Mouse (Mus musculus) kidney, adult 2 months (tissue): ENCODE results near the gene Gm20716. TPM values are rescaled to one million over a fixed set of nuclear protein-coding genes. Genes with fewer than 3 reads are reported as not detected.
A peak's percentile ranks its signal among the peaks of the same experiment; 100 is the strongest.

Experiments used
- DNase-seq: peaks from one replicate; pipeline ENCODE4 v3.0.0; 2021
- H3K27ac ChIP-seq: fragments of 200-500 bp; 2 replicates; pipeline ENCODE4 v1.5.1; 2012; ENCODE audit warnings: low read depth, low read length, control low read depth, inconsistent platforms; ENCODE audit not compliant: insufficient read depth
- H3K27me3 ChIP-seq: fragments of 200-500 bp; replicated peaks from 2 replicates; pipeline ENCODE4 v1.6.1; 2012; ENCODE audit warnings: mild to moderate bottlenecking, moderate library complexity, low read length, inconsistent platforms; ENCODE audit not compliant: control insufficient read depth, insufficient read depth
- H3K36me3 ChIP-seq: fragments of 200-500 bp; 2 replicates; pipeline ENCODE4 v1.6.1; 2012; ENCODE audit warnings: mild to moderate bottlenecking, moderate library complexity, low read length, inconsistent platforms; ENCODE audit not compliant: control insufficient read depth, insufficient read depth
- H3K4me1 ChIP-seq: fragments of 200-500 bp; 2 replicates; pipeline ENCODE4 v1.6.1; 2011; ENCODE audit warnings: low read length; ENCODE audit not compliant: control insufficient read depth, insufficient read depth
- H3K4me3 ChIP-seq: fragments of 200-500 bp; 2 replicates; pipeline ENCODE4 v1.5.1; 2011; ENCODE audit warnings: mild to moderate bottlenecking, low read depth, low read length, control low read depth; ENCODE audit not compliant: insufficient read depth
- CTCF ChIP-seq: fragments of 200-500 bp; conservative IDR thresholded peaks from 2 replicates; pipeline ENCODE4 v1.5.1; 2011; ENCODE audit warnings: low read depth, mild to moderate bottlenecking, control low read depth, low read length, moderate library complexity, mixed read lengths; ENCODE audit not compliant: insufficient read depth, insufficient read length
- POLR2A ChIP-seq: fragments of 200-500 bp; IDR thresholded peaks from one replicate; pipeline ENCODE4 v1.6.1; 2011; ENCODE audit warnings: low read depth, low read length, control low read depth
- WGBS: fragments of 180-500 bp; shearing (Covaris S2); methylation state at CpG from one replicate; pipeline ENCODE4 v1.1.7; 2018; 5-methylcytosine and 5-hydroxymethylcytosine counted together
- polyA plus RNA-seq: library from polyadenylated mRNA; depleted of rRNA; stranded (reverse); fragments of >200 nt; gene quantifications from 2 replicates; pipeline ENCODE4 v1.2.3, GENCODE M21; 2012; rRNA removed

The Gm20716 gene
- polyA plus RNA-seq, 1 experiment: 8.5 TPM

DNA sequence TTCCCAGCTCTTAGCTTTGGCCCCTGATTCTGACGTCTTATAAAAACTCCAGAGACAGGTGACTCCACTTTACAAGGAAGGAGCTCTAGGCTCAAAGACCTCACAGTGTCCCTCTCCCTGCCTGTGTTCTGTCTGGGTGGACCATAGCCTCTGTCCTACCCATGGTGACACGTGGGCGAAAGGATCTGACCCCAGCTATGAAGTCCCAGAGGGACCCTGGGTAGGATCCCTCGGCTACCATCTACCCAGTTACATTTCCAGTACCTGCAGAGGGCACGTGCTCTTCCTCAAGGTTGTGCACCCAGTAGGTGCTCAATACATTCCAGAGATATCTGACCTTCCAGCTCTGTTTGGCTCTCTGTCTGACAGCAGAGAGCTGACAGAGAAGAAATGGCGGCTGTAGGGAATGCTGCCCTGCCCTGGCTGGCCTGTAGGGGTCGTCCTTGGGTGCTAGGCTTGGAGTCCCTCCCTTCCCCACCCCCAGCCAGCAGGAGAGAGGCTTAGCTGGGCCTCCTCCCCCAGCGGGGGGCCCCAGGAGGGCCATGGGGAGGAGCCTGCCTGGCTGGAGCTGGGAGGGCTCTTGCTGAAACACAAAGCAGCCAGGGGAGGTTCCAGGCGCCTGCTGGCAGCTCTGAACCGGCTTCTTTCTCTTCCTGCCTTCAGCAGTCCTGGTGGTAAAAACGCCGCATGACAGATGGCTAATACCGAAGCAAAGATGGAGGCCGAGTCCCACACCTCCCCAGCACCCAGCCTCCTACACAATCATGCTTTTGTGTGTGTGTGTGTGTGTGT lies 75.9 kb downstream of the Gm20716 start:
- 25% methylated on average over 14 of the region's 14 CpGs for WGBS
- peak; percentile 91 for DNase-seq
- H3K4me3 ChIP-seq: no peak overlapping the region
- H3K27ac ChIP-seq: peak overlapping the region; percentile 73
- TF ChIP-seq CTCF (peak; percentile 67), POLR2A (no peak)
- no peaks in the 10 kb centered on the region for H3K27me3 ChIP-seq
- no peaks in the 10 kb centered on the region for H3K36me3 ChIP-seq
- H3K4me1 ChIP-seq: peaks cover 24% of the 10 kb centered on the region

DNA sequence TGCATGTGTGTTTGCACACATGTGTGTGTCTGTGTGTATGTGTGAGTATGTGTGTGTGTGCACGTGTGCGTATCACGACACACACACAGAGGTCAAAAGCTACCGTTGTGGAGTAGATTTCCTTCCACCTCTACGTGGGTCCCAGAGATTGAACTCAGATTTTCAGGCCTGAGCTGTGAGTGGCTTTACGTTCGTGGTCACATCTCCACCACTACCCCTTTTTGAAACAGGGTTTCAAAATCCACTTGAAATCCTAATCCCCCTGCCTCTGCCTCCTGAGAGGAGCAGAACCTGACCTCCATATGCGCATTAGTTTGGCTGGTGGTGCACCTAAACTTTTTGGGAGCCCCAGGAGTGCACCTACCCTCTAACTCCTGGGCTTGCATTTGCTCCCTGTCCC lies 80.9 kb downstream of the Gm20716 start:
- 93% methylated on average over 8 of the region's 8 CpGs for WGBS
- DNase-seq: no peak
- H3K4me3 ChIP-seq: no peak overlapping the region
- H3K36me3 ChIP-seq: no peaks in the 10 kb centered on the region
- H3K27me3 ChIP-seq: no peaks in the 10 kb centered on the region
- TF ChIP-seq CTCF: no peak
- no peak for TF ChIP-seq POLR2A
- H3K4me1 ChIP-seq: peaks cover 11% of the 10 kb centered on the region
- no peak overlapping the region for H3K27ac ChIP-seq

DNA sequence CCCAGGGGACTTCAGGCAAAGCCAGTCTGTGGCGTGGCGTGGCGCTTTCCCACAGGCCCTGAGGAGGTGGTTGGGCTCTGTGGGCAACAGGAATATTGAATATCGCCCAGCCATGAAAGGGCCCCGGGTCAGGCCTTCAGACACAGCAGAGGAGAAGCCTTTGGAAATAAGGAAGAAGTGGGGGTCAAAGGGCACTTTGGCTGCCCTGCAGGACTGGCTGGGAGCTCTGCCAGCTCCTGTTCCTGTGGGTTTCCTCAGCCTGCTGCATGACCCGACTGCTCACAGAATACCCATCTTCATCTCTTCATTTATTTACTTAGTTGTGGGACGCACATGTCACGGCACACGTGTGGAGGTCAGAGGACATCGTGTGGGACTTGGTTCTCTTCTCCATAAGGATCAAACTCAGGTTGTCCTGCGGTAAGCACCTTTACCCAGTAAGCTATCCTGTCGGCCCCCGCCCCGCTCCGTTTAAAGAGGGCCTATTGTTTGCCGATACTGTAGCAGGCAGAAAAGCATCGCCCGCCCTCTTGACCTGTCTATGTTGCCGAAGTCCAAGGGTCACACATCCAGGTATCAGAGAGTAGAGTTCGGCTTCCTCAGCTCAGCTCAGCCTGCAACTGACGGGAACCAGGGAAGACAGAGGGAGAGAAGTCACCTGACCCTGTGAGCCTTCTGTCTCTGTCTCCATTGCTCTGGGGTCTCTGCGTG lies 82.3 kb downstream of the Gm20716 start:
- H3K27ac ChIP-seq: peak overlapping the region; percentile 69
- peak; percentile 91 for DNase-seq
- 51% methylated on average over 22 of the region's 22 CpGs for WGBS
- no peaks in the 10 kb centered on the region for H3K36me3 ChIP-seq
- H3K27me3 ChIP-seq: no peaks in the 10 kb centered on the region
- no peak for TF ChIP-seq CTCF
- no peak for TF ChIP-seq POLR2A
- H3K4me1 ChIP-seq: peaks cover 7% of the 10 kb centered on the region
- H3K4me3 ChIP-seq: no peak overlapping the region

DNA sequence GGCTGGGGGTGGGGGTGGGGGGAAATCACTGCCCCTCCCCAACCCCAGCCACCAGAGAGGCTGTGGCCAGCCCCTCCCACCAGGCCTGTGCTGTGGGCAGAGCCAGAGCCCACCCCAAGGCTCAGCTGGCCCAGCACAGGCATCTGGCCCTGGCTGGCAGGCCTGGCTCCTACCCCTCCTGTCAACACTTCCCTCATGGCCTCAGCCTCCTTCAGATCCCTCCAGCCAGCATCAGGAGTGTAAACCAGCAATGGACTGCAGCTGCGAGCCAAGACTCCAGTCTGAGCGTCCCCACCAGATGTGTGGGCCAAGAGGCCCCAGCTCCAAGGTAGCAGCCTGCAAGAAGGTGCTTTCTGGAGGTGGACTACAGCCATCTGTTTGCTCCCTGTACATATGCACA lies 84.7 kb downstream of the Gm20716 start:
- TF ChIP-seq CTCF: no peak
- no peak for TF ChIP-seq POLR2A
- Histone ChIP-seq H3K27me3 (no peaks in the 10 kb centered on the region), H3K4me3 (no peak overlapping the region), H3K36me3 (no peaks in the 10 kb centered on the region), H3K27ac (no peak overlapping the region), H3K4me1 (peaks cover 7% of the 10 kb centered on the region)
- WGBS: 88% methylated on average over 2 of the region's 2 CpGs
- DNase-seq: no peak

DNA sequence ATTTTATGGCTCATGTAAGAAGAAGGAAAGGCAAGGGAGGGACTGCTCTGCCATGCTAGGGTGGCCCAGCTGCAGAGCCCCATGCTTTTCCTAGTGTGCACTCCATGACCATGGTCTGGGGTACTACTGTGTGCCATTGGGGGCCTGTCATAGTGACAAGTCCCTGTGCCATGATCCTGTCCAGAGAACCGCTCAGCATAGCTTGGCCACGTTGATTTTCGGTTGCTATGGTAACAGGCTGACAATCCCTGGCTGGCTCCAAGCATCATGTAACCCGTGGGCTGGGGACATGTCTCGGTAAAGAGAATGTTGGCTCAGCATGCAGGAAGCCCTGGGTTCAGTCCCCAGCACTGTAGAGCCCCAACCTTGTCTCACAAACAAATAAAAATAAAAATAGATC lies 86.4 kb downstream of the Gm20716 start:
- Histone ChIP-seq H3K27me3 (no peaks in the 10 kb centered on the region), H3K4me1 (peaks cover 7% of the 10 kb centered on the region), H3K4me3 (no peak overlapping the region), H3K27ac (no peak overlapping the region), H3K36me3 (no peaks in the 10 kb centered on the region)
- DNase-seq: no peak
- WGBS: 50% methylated on average over 5 of the region's 5 CpGs
- TF ChIP-seq CTCF: no peak

DNA sequence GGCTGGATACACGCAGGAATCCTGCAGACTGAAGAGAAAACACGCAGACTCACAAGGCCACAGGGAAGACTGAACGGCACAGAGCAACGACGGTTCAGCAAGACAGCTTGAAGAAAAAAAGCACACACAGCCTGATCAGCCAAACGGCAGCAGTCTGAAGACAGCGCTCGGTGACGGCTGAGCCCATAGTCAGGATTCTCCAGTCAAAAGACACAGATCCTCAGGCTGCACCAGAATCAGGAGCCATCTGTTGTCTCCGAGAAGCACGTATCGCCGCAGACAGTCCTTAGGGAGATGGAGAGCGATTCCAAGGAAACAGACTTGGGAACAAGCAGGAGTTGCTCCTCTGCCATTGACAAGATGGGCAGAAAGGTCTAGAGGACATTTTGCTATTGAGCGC lies 93.0 kb downstream of the Gm20716 start:
- DNase-seq: no peak
- no peaks in the 10 kb centered on the region for H3K27me3 ChIP-seq
- 79% methylated on average over 15 of the region's 15 CpGs for WGBS
- H3K4me3 ChIP-seq: no peak overlapping the region
- no peaks in the 10 kb centered on the region for H3K4me1 ChIP-seq
- no peak overlapping the region for H3K27ac ChIP-seq
- TF ChIP-seq CTCF: no peak
- TF ChIP-seq POLR2A: no peak
- H3K36me3 ChIP-seq: no peaks in the 10 kb centered on the region

Other genes with a start within 250 kb of the Gm20716 start
- gene Ripor3, start 219.7 kb downstream of the Gm20716 start, polyA plus RNA-seq: 12.3 and 13.0 TPM in 2 replicates
- gene Pard6b, start 149.4 kb downstream of the Gm20716 start, polyA plus RNA-seq: 41.0 and 44.4 TPM in 2 replicates
- 14.9 and 15.8 TPM in 2 replicates for gene Adnp, start 23.3 kb downstream of the Gm20716 start, polyA plus RNA-seq
- gene Dpm1, start 227 bp upstream of the Gm20716 start, polyA plus RNA-seq: 35.8 and 36.6 TPM in 2 replicates
- 9.3 and 14.8 TPM in 2 replicates for gene Mocs3, start 258 bp upstream of the Gm20716 start, polyA plus RNA-seq
- gene Kcng1, start 51.4 kb upstream of the Gm20716 start, polyA plus RNA-seq: 0.77 and 0.95 TPM in 2 replicates